Mouse (Mus musculus) left cerebral cortex, adult 8-10 months (tissue): ENCODE data around the gene Emc6. TPM values are rescaled to one million over a fixed set of nuclear protein-coding genes. Genes with fewer than 3 reads are reported as not detected.

Source experiments
- DNase-seq, 2 experiments: peaks; one replicate each; pipeline ENCODE4 v3.0.0; 2022; ENCODE audit warnings: low spot score in 2 of 2
- total RNA-seq, 4 experiments: library from RNA; stranded (reverse); gene quantifications; 2 replicates each; pipeline ENCODE4 v1.2.4; 2022

Gene Emc6
- total RNA-seq, 4 experiments from 2014 or later: 39.9 to 46.8 (median 42.9) TPM

- no peak for DNase-seq
Observed at GRCm38 (mm10) chr11:73176186-73176585, 651 bp downstream of the Emc6 start.

GRCm38 (mm10) chr11:73175612-73176011, 1.2 kb downstream of the Emc6 start:
- no peak for DNase-seq

- no peak for DNase-seq
Observed at GRCm38 (mm10) chr11:73172186-73172585, 4.7 kb downstream of the Emc6 start.

- peak in 1 of 2 experiments; percentile 18 for DNase-seq
Observed at GRCm38 (mm10) chr11:73169231-73169630, 7.6 kb downstream of the Emc6 start.

GRCm38 (mm10) chr11:73168576-73168975, 8.3 kb downstream of the Emc6 start:
- no peak for DNase-seq

GRCm38 (mm10) chr11:73168071-73168470, 8.8 kb downstream of the Emc6 start:
- DNase-seq: no peak

- no peak for DNase-seq
Observed at GRCm38 (mm10) chr11:73162284-73162683, 14.6 kb downstream of the Emc6 start.

GRCm38 (mm10) chr11:73161616-73162015, 15.2 kb downstream of the Emc6 start:
- DNase-seq: no peak

GRCm38 (mm10) chr11:73160811-73161200, 16.0 kb downstream of the Emc6 start:
- no peak for DNase-seq

GRCm38 (mm10) chr11:73159957-73160810, 16.7 kb downstream of the Emc6 start, which contains the start of gene P2rx5:
Gene P2rx5, plus strand, starts transcription at chr11:73160421.
- DNase-seq: no peak

GRCm38 (mm10) chr11:73155071-73155470, 21.8 kb downstream of the Emc6 start:
- DNase-seq: no peak

- no peak for DNase-seq
Observed at GRCm38 (mm10) chr11:73148209-73148608, 28.6 kb downstream of the Emc6 start.

GRCm38 (mm10) chr11:73146975-73147365, 29.9 kb downstream of the Emc6 start:
- no peak for DNase-seq

GRCm38 (mm10) chr11:73146026-73146974, 30.5 kb downstream of the Emc6 start:
- no peak for DNase-seq

GRCm38 (mm10) chr11:73144261-73144681, 32.6 kb downstream of the Emc6 start:
- no peak for DNase-seq

- peak; percentile 73 to 76 for DNase-seq
Observed at GRCm38 (mm10) chr11:73137591-73138501, 39.0 kb downstream of the Emc6 start, which contains the start of gene Haspin. Gene Haspin, minus strand, starts transcription at chr11:73138294.

- no peak for DNase-seq
Observed at GRCm38 (mm10) chr11:73137116-73137515, 39.7 kb downstream of the Emc6 start.

GRCm38 (mm10) chr11:73136587-73136986, 40.2 kb downstream of the Emc6 start:
- DNase-seq: no peak

GRCm38 (mm10) chr11:73134222-73134621, 42.6 kb downstream of the Emc6 start:
- no peak for DNase-seq

- DNase-seq: no peak
Observed at GRCm38 (mm10) chr11:73132999-73133398, 43.8 kb downstream of the Emc6 start.

GRCm38 (mm10) chr11:73131020-73131419, 45.8 kb downstream of the Emc6 start:
- DNase-seq: no peak
